Mouse (Mus musculus) heart, postnatal 10 days (tissue): ENCODE data around the gene Cchcr1. TPM values are rescaled to one million over a fixed set of nuclear protein-coding genes. Genes with fewer than 3 reads are reported as not detected.

Experiments
- DNase-seq, 2 experiments: peaks; one replicate each; pipeline ENCODE4 v3.0.0; 2021
- intact Hi-C: fragments of 180-260 bp; cut with DNase I; formaldehyde crosslinking; loops from one replicate; pipeline ENCODE4 v1.15.1; 2025
- total RNA-seq, 2 experiments: library from RNA; stranded (reverse); gene quantifications; 2 replicates each; pipeline ENCODE4 v1.2.3; 2021

The Cchcr1 gene
- total RNA-seq, 2 experiments from 2014 or later: 5.1 to 5.2 TPM

GRCm38 (mm10) chr17:35551881-35552414 is 35.0 kb downstream of the Cchcr1 start, which contains the start of gene Cdsn:
TSS of gene Cdsn (plus strand) at chr17:35552128.
- DNase-seq: no peak
- intact Hi-C loops: no loop called here

DNA sequence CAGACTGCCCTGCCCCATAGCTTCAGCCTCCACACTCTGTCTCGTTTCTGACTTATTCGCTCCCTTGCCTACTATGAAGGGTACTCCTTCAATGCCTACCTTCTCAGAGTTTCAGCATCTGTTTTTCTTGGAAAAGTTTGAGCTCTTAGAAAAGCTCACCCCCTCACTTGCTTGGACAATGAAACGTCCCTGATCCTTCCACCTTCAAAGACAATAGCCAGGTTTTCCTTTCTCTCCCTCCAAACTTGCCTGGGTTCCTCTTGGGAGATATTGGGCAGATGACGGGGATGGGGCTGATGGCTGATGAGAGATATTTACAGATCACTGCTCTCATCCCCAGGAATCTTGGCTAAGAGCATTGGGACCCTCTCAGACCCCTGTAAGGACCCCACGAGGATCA is 37.4 kb downstream of the Cchcr1 start:
- intact Hi-C loops: no loop called here
- DNase-seq: no peak

- no peak for DNase-seq
- intact Hi-C loops: no loop called here
Measured at GRCm38 (mm10) chr17:35554761-35555397, 38.0 kb downstream of the Cchcr1 start.

- intact Hi-C loops: no loop called here
- DNase-seq: no peak
Measured at GRCm38 (mm10) chr17:35556186-35556765, 39.4 kb downstream of the Cchcr1 start.

DNA sequence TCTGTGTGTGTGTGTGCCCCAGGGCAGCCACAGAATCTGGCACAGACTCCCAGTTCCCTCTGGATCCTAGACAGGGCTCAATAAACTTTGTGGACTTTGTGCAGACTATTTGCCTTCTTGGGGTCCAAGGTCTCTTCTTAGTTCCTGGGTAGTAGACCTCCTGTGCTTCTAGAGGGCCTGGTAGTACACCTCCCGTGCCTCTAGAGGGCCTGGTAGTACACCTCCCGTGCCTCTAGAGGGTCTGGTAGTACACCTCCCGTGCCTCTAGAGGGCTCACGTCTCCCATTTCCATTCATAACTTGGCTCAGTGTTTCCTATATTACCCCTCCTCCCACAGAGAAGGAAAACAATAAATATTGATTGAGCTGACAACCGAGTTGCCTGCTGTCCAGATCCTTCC is 39.9 kb downstream of the Cchcr1 start:
- DNase-seq: peak; percentile 42 to 68
- intact Hi-C loops: no loop called here

DNA sequence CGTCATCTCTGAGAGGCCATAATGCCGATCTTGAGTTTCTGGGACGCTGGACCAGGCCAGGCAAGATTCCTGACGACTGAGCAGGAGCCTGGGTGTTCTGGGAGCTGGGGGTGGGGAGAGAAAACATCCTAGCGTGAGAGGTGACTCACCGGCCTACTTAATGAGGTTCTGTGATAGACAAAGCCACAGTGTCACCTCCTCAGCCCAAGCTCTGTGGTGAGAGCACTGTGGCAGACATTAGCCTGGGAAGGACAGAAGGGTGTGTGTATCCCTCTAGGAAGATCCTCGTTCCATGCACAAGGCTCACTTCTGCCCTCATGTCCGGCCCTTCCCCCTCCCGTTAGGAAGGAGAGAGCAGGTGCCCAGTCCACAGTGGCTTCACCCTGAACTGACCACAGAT is 40.5 kb downstream of the Cchcr1 start:
- intact Hi-C loops: no loop called here
- no peak for DNase-seq

DNA sequence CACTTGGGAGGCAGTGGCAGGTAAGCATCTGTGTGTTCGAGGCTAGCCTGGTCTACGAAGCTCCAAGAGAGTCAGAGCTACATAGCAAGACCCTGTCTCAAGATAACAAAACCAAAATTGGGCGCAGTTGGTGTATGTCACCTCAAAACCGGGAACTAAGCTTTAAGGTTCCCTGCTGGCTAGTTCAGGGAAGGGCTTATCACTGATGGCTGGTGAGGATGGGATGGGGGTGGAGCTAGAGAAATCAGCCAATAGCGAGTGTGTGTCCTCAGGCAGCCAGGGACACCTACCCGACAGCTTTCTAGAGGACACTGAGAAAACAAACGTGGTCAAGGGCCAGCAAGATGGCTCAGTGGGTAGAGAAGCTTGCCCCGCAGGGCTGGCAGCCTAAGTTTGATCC is 41.3 kb downstream of the Cchcr1 start:
- intact Hi-C loops: no loop called here
- no peak for DNase-seq

DNA sequence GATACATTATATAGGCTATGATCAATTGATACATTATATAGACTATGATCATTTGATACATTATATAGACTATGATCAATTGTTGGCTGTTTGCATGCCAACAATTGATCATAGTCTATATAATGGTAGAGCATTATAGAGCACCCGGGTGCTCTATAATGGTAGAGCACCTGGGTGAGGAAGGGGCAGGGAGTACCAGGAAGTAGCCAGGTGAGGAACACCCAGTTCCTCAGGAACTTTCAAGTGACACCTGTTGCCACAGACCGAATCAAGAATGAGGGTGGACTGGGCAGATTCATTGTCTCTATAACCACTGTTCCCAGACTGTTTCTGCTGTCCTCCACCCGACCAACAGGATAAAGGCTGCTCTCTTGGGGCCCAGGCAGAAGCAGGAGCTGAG is 50.2 kb downstream of the Cchcr1 start, which contains the start of gene 2300002M23Rik:
TSS of gene 2300002M23Rik (plus strand) at position 301 of the 400 bp plus-strand sequence.
- DNase-seq: no peak
- intact Hi-C loops: no loop called here

- no peak for DNase-seq
- intact Hi-C loops: no loop called here
Measured at GRCm38 (mm10) chr17:35567767-35568166, 50.9 kb downstream of the Cchcr1 start.

DNA sequence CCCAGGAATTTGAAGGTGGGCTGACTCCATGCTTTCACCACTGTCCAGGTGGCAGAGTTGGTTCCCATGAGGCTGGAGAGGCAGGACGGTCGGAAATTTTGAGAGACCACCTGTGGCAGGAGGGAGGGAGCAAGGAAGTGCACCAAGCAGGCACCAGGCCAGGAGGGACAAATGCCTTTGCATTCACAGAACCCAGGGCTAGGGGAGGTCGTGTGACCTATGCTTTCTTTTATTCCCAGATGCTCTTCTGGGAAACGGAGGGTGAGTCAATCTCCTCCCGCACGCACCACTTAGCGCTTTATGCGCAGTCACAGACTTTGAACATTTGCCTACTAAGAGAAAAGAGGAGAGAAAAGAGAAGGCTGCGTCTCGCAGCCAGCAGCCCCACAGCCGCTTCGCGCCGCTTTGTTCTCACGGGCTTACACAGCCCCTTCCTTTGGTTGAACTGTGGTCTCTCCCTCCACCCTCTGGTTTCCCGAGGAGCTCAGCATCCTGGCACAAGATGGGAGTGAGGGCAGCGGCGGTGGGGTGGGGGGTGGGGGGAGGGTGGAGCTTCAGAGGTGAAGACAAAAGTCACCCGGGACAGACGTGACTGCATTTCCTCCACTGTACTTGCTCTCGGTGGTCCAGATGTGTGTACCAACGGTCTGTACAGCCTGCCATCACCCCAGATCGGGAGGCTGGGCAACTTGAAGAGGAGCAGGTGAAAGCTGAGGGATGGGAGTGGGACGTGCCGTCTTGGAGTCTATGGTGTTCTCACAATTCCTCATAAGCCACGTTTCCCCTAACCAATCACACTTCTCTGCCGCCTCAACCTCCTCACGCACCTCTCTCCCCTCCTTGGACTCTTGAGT is 52.4 kb downstream of the Cchcr1 start:
- intact Hi-C loops: no loop called here

DNA sequence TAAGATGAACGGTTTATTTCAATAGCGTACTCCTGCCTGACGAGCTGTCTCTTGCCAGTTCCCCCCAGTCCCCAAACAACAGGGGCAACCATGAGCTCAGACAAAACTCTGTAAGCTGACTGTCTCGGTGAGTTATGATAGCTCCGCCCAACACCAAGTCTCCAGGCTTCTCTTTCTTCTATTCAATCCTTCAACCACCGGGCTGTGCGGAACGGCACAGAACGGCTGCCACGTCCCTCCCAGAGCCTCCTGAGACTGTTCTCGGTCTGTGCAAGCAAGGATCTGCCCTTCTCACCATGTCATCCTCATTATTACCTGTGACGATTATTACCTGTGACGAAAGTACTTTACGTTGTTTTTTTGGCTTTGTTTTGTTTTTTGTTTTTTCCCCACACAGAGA is 53.9 kb downstream of the Cchcr1 start:
- no peak for DNase-seq
- intact Hi-C loops: no loop called here

More for the DNA sequence above, 52.4 kb downstream of the Cchcr1 start:
- no peak for DNase-seq

GRCm38 (mm10) chr17:35571477-35571876 is 54.6 kb downstream of the Cchcr1 start:
- intact Hi-C loops: no loop called here
- no peak for DNase-seq

- DNase-seq: peak; percentile 77 to 90
- intact Hi-C loops: loop anchor here (2.0 kb wide), 1 partner anchor 33 kb away; no protein-coding TSS in a partner anchor
Measured at GRCm38 (mm10) chr17:35578211-35578610, 61.3 kb downstream of the Cchcr1 start.

Other genes starting within 250 kb of the Cchcr1 start
- gene H2-Q1, start 196.7 kb upstream of the Cchcr1 start, total RNA-seq: 1 to 10 TPM in 1 of 2 experiments, under 1 TPM in 1; 0.55 to 1.1 TPM
- gene H2-Q2, start 174.9 kb upstream of the Cchcr1 start, total RNA-seq: 1 to 10 TPM in 1 of 2 experiments, under 1 TPM in 1; 0.89 to 1.2 TPM
- 10 to 100 TPM in 1 of 2 experiments, 1 to 10 TPM in 1; 8.5 to 10.6 TPM for gene H2-Q4, start 137.5 kb upstream of the Cchcr1 start, total RNA-seq
- gene H2-Q6, start 92.2 kb upstream of the Cchcr1 start, total RNA-seq: under 1 TPM; 0.25 to 0.38 TPM
- gene H2-Q7, start 77.9 kb upstream of the Cchcr1 start, total RNA-seq: 1 to 10 TPM; 1.2 to 1.3 TPM
- under 1 TPM; 0.27 to 0.34 TPM for gene H2-Q10, start 47.0 kb upstream of the Cchcr1 start, total RNA-seq
- gene Pou5f1, start 11.1 kb upstream of the Cchcr1 start, total RNA-seq: not detected
- gene Tcf19, start 276 bp upstream of the Cchcr1 start, total RNA-seq: 10 to 100 TPM; 17.5 to 17.9 TPM
- not detected for gene Psors1c2, start 16.1 kb downstream of the Cchcr1 start, total RNA-seq
- gene Cdsn, start 35.0 kb downstream of the Cchcr1 start, total RNA-seq: under 1 TPM; 0.14 to 0.15 TPM
- not detected for gene 2300002M23Rik, start 50.4 kb downstream of the Cchcr1 start, total RNA-seq
- not detected for gene Sfta2, start 84.4 kb downstream of the Cchcr1 start, total RNA-seq
- not detected for gene Gm9573, start 109.5 kb downstream of the Cchcr1 start, total RNA-seq
- not detected for gene Mucl3, start 126.6 kb downstream of the Cchcr1 start, total RNA-seq
- 10 to 100 TPM; 25.2 to 34.0 TPM for gene Vars2, start 150.5 kb downstream of the Cchcr1 start, total RNA-seq
- gene Gtf2h4, start 156.6 kb downstream of the Cchcr1 start, total RNA-seq: 10 to 100 TPM; 15.5 to 18.7 TPM
- 10 to 100 TPM; 56.8 to 66.6 TPM for gene Ddr1, start 187.5 kb downstream of the Cchcr1 start, total RNA-seq